Mouse (Mus musculus) gastrocnemius, adult 8-10 months (tissue): Measurements from ENCODE around the gene Cacna1c. TPM values are rescaled to one million over a fixed set of nuclear protein-coding genes. Genes with fewer than 3 reads are reported as not detected.

Experiments used
- DNase-seq, 2 experiments: peaks; one replicate each; pipeline ENCODE4 v3.0.0; 2022; ENCODE audit warnings: low spot score in 2 of 2
- total RNA-seq, 4 experiments: library from RNA; stranded (reverse); gene quantifications; 2 replicates each; pipeline ENCODE4 v1.2.4; 2022

The Cacna1c gene
- total RNA-seq, 4 experiments from 2014 or later: 0.61 to 1.3 (median 0.90) TPM

- DNase-seq: no peak
These were observed 484.4 kb downstream of the Cacna1c start for GRCm38 (mm10) chr6:118711677-118712322.

GRCm38 (mm10) chr6:118707066-118707465 lies 489.2 kb downstream of the Cacna1c start:
- DNase-seq: no peak

- DNase-seq: no peak
These were observed 490.4 kb downstream of the Cacna1c start for GRCm38 (mm10) chr6:118705840-118706239.

GRCm38 (mm10) chr6:118694626-118695025 lies 501.6 kb downstream of the Cacna1c start:
- no peak for DNase-seq

GRCm38 (mm10) chr6:118689447-118689846 lies 506.8 kb downstream of the Cacna1c start:
- no peak for DNase-seq

GRCm38 (mm10) chr6:118688856-118689255 lies 507.4 kb downstream of the Cacna1c start:
- DNase-seq: peak in 1 of 2 experiments; percentile 4

GRCm38 (mm10) chr6:118680814-118681213 lies 515.4 kb downstream of the Cacna1c start:
- DNase-seq: no peak

DNA sequence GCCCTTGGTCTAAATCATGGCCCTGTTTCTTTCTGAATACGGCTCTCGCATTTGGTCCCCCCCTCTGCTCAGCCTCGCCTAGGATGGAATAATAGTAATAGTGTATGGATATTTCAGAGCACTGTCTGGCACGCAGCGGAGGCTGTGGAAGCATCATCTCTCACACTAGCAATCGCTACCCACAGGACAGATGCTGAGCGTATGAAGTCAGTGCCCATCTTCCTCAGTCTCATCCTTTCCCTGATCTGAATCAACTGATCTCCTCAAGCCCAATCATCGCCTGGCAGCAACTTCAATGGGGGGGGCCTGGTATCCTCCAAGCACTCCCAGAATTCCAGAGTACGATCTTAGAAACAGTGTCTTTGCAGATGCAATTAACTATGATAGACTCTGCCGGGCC lies 518.2 kb downstream of the Cacna1c start:
- DNase-seq: no peak

DNA sequence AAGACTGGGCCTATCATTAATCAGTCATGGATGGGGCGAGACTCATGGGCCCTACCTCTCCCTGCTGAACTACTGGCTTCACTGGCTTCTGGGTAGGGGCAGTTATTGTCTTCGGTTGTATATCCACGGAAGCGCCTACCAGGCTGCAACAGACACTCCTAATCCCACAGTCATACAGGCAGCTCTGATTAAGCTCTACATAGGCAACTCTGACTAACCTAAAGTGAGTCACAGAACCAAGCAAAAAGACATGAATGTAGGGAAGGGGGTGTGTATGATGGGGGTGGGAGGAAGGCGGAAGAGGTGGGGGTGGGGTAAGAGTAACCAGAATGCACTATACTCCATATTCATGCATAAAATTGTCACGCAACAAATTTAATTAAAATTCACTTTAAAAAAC lies 518.9 kb downstream of the Cacna1c start:
- no peak for DNase-seq

GRCm38 (mm10) chr6:118674781-118675180 lies 521.4 kb downstream of the Cacna1c start:
- DNase-seq: no peak

DNA sequence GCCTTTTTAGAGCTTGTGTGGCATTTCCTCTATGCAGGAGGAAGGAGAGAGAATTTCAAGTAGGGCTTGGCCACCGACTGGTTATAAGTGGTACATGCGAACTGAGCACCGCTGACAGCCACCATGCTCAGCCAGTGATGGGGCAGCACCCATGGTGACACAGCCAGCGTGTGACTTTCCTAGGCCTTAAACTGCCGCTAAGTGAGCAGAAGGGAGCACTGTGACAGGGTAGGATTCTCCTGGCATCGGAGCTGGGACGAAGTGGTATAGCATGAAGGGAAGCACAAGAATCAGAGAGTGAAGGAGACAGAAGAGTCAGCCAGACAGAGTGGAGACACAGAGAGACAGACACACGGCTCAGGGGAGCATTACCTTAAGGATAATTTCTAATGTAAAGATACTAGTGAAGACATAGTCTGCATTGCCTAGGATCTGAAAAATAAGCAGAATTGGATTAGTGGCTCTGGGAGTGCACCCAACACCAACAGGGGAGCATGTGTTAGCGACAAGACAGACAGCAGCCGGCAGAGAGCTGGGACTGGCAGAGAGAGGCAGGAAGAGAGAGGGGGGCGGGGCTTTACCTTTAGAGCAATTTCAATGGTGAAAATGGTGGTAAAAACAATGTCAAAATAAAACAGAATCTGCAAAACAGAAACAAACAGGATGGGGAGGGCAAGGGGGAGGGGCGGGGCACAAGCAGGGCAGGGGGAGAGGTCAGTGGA lies 522.1 kb downstream of the Cacna1c start:
- DNase-seq: no peak

DNA sequence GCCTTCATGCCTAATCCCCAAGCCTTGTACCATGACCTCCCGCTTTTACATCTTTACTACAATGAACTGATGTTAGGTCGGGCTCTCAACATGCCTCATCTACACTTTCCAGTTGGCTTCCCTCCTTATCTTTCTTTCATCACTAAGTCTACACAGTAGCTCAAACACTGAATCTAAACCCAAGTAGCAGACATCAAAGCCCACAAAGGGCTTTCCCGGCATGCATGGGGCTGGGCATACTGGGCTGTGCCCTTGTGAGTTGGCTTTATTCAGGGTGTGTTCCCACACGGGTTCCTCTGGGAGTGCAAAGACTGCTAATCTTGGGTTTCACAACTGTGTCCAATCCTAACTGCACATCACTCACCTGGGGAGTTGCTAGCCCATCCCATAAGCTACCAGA lies 542.9 kb downstream of the Cacna1c start:
- no peak for DNase-seq

DNA sequence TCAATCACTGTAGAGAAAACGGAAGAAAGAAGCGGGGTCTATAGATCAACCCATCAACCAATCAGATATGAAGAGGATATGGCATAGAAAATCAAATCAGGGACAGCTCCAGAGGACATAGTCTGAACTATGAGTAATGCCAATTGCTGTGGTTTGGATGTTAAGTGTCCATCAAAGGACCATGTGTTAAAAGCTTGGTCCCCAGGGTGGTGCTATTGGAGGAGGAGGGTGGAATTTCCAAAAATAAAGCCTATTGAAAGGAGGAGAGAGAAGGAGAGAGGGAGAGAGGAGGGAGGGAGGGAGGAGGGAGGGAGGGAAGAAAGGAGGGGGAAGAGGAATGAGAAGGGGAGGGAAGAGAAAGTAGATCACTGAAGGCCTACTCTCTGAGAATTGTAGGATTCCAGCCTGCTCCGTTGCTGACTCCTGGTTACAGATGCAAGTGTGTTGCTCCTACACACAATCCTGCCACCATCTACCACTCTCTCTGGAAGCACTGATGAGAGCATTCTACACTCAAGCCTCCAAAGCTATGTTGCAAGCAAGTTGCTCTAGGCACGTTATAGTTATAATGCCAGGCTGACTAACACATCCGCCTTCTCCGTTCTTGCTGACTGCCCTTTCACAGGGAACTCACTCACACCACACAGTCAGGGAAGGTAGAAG lies 547.0 kb downstream of the Cacna1c start:
- DNase-seq: no peak

DNA sequence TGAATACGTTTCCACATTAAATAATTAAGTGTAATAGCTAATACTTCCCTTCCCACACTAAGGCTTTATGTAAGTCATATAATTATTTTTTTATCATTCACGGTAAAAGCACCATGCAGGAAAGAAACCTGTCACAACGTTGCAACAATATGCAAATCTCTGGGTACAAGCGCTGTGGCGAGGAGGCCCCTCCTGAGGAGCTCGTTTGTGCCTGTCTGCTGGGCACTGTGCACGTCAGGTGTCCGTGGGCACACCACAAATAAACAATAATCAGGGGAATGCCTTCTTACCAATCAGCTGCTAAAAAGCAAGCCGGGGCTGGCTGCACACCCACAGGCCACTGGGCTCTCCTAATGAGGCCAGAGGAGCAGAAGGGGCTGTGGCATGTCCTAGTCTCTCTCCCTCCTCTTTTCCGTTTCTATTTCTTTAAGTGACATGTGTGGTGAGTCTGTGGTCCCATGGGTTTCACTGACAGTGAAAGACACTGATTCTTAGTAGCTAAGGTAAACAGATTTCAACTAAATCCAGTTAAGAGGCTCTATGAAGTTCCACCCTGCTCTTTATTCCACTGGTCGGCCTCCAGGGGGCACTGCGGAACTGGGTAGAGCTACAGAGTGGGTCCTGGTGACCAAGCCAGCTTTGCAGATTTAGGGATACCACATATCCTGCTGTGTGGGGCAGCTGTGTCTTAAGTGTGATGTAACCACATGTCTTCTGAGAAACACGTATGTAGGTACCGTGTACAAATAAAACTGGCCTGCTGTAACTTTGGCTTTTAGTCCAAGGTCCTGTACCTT lies 549.8 kb downstream of the Cacna1c start:
- peak in 1 of 2 experiments; percentile 19 for DNase-seq

GRCm38 (mm10) chr6:118644866-118645265 lies 551.4 kb downstream of the Cacna1c start:
- no peak for DNase-seq

DNA sequence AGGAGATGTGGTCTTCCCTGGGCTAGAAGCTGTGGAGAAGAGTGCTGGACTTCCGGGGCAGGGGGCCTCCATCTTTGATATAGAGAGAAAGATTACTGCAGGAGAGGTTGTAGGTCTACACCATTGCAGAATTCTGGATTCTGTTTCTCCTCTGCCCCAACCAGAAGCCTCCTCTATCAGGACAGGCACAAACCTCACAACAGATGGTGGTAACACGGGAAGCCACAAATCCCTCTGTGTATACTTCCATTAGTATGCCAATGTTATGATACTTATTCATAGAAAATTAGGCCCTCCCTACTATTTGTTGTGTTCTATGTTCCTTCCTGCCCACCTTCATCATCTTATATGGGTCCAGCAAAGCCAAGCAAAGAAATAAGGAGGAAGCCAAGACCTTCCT lies 552.7 kb downstream of the Cacna1c start:
- DNase-seq: no peak

GRCm38 (mm10) chr6:118641671-118642325 lies 554.4 kb downstream of the Cacna1c start:
- no peak for DNase-seq

- no peak for DNase-seq
These were observed 556.4 kb downstream of the Cacna1c start for GRCm38 (mm10) chr6:118639816-118640215.

DNA sequence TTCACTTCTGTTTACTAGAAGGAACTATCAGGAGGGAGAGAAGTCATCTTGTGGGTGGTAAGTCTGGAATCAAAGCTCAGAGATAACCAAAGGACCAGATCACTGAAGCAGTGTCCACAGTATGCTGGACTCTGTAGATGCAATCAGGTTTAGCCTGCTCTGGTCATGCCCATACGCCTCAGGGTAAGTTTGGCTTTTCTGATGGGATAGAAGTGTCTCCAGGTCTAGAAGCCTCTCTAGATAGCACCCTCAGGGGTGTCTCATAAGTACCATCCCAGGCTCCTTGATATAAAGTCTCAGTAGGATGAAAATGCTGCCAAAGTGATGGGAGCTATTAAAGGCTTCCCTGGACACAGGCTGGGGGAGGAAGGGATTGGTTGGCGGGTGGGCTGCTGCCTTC lies 557.3 kb downstream of the Cacna1c start:
- DNase-seq: no peak

DNA sequence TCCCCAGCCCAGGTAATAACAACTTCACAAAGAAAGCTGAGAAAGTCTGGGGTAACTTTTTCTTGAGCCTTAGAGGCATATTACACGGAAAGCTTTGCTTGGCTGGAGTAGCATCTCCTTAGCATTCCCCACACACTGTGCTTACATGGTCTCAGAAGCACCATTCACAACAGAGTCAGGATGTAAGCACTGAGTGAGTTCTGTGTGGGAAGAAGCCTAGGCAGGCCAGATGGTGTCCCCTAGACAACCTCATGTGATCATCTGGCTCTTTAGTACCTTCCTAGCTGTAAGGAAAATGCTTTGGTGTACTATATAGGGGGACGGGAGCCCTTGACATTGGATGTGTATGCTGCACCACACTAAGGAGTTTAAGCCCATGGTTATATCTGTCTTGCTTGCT lies 563.7 kb downstream of the Cacna1c start:
- DNase-seq: no peak

DNA sequence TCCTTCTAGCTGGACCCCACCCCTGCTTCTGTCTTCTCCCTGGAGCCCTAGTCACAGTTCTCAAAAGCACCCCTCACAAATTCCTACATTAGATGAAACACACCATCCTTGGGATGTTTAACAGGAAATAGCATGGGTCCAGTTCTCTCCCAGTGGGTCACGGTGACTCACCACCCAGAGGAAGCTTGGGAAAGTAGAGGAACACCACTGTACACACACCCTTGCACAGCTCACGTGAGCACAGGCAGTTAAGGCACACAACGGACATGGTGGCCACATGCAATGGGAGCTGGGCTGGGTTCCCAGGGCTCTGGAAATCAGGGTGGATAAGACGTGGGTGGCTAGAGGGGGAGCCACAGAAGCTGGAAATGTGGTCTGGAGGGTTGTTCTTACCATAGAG lies 566.2 kb downstream of the Cacna1c start:
- no peak for DNase-seq
